Mouse (Mus musculus): Measurements from ENCODE around the gene Ophn1. TPM values are rescaled to one million over a fixed set of nuclear protein-coding genes. Genes with fewer than 3 reads are reported as not detected.

Gene Ophn1
- polyA plus RNA-seq, 1 experiment from 2014 or later, result 10.8 TPM

GRCm38 (mm10) chrX:98682603-98683002 lies 208.2 kb downstream of the Ophn1 start:
- Histone ChIP-seq H3K9ac (replicated peaks; ENCODE audit: low read length) (no peak overlapping the region), H3K27me3 (ENCODE audit: control insufficient read depth, insufficient read depth, low read length) (no peaks in the 10 kb centered on the region), H3K4me2 (ENCODE audit: low read depth, low read length) (no peak overlapping the region), H3K4me1 (ENCODE audit: control insufficient read depth, insufficient read depth, low read length) (no peaks in the 10 kb centered on the region), H3K36me3 (replicated peaks; ENCODE audit: control insufficient read depth, insufficient read depth, low read depth, low read length) (no peaks in the 10 kb centered on the region), H3K27ac (replicated peaks; ENCODE audit: low read depth, low read length) (no peak overlapping the region), H3K4me3 (ENCODE audit: low read depth, low read length) (no peak overlapping the region), H3K9me3 (replicated peaks; ENCODE audit: control insufficient read depth, low read length) (no peaks in the 10 kb centered on the region)
- ATAC-seq (replicated peaks; ENCODE audit: insufficient number of reproducible peaks, low FRiP score, low TSS enrichment, low read depth) (no peak), DNase-seq (ENCODE audit: low spot score) (no peak)

GRCm38 (mm10) chrX:98681281-98681680 lies 209.5 kb downstream of the Ophn1 start:
- Histone ChIP-seq H3K4me1 (ENCODE audit: control insufficient read depth, insufficient read depth, low read length) (no peaks in the 10 kb centered on the region), H3K9me3 (replicated peaks; ENCODE audit: control insufficient read depth, low read length) (no peaks in the 10 kb centered on the region), H3K4me2 (ENCODE audit: low read depth, low read length) (no peak overlapping the region), H3K27ac (replicated peaks; ENCODE audit: low read depth, low read length) (no peak overlapping the region), H3K4me3 (ENCODE audit: low read depth, low read length) (no peak overlapping the region), H3K36me3 (replicated peaks; ENCODE audit: control insufficient read depth, insufficient read depth, low read depth, low read length) (no peaks in the 10 kb centered on the region), H3K9ac (replicated peaks; ENCODE audit: low read length) (no peak overlapping the region), H3K27me3 (ENCODE audit: control insufficient read depth, insufficient read depth, low read length) (no peaks in the 10 kb centered on the region)
- ATAC-seq (replicated peaks; ENCODE audit: insufficient number of reproducible peaks, low FRiP score, low TSS enrichment, low read depth) (no peak), DNase-seq (ENCODE audit: low spot score) (no peak)
- WGBS, result 57% methylated on average over 2 of the region's 2 CpGs

GRCm38 (mm10) chrX:98670988-98671387 lies 219.8 kb downstream of the Ophn1 start:
- no peak for ATAC-seq (replicated peaks; ENCODE audit: insufficient number of reproducible peaks, low FRiP score, low TSS enrichment, low read depth)
- Histone ChIP-seq H3K4me2 (ENCODE audit: low read depth, low read length) (no peak overlapping the region), H3K4me3 (ENCODE audit: low read depth, low read length) (no peak overlapping the region), H3K4me1 (ENCODE audit: control insufficient read depth, insufficient read depth, low read length) (no peaks in the 10 kb centered on the region), H3K36me3 (replicated peaks; ENCODE audit: control insufficient read depth, insufficient read depth, low read depth, low read length) (no peaks in the 10 kb centered on the region), H3K9me3 (replicated peaks; ENCODE audit: control insufficient read depth, low read length) (no peaks in the 10 kb centered on the region), H3K27ac (replicated peaks; ENCODE audit: low read depth, low read length) (no peak overlapping the region), H3K27me3 (ENCODE audit: control insufficient read depth, insufficient read depth, low read length) (no peaks in the 10 kb centered on the region), H3K9ac (replicated peaks; ENCODE audit: low read length) (no peak overlapping the region)
- DNase-seq (ENCODE audit: low spot score), result no peak

GRCm38 (mm10) chrX:98651431-98651830 lies 239.4 kb downstream of the Ophn1 start:
- Histone ChIP-seq H3K4me3 (ENCODE audit: low read depth, low read length) (no peak overlapping the region), H3K4me1 (ENCODE audit: control insufficient read depth, insufficient read depth, low read length) (no peaks in the 10 kb centered on the region), H3K27ac (replicated peaks; ENCODE audit: low read depth, low read length) (no peak overlapping the region), H3K9me3 (replicated peaks; ENCODE audit: control insufficient read depth, low read length) (no peaks in the 10 kb centered on the region), H3K9ac (replicated peaks; ENCODE audit: low read length) (no peak overlapping the region), H3K27me3 (ENCODE audit: control insufficient read depth, insufficient read depth, low read length) (no peaks in the 10 kb centered on the region), H3K36me3 (replicated peaks; ENCODE audit: control insufficient read depth, insufficient read depth, low read depth, low read length) (no peaks in the 10 kb centered on the region), H3K4me2 (ENCODE audit: low read depth, low read length) (no peak overlapping the region)
- ATAC-seq (replicated peaks; ENCODE audit: insufficient number of reproducible peaks, low FRiP score, low TSS enrichment, low read depth), result no peak
- DNase-seq (ENCODE audit: low spot score), result no peak

GRCm38 (mm10) chrX:98628666-98629404 lies 262.0 kb downstream of the Ophn1 start:
- no peaks in the 10 kb centered on the region for H3K4me1 ChIP-seq (ENCODE audit: control insufficient read depth, insufficient read depth, low read length)
- 67% methylated on average over 3 of the region's 3 CpGs for whole genome bisulfite sequencing
- no peaks in the 10 kb centered on the region for H3K27me3 ChIP-seq (ENCODE audit: control insufficient read depth, insufficient read depth, low read length)
- no peak for ATAC-seq (replicated peaks; ENCODE audit: insufficient number of reproducible peaks, low FRiP score, low TSS enrichment, low read depth)
- DNase-seq (ENCODE audit: low spot score), result no peak
- H3K9ac ChIP-seq (replicated peaks; ENCODE audit: low read length), result no peak overlapping the region
- H3K9me3 ChIP-seq (replicated peaks; ENCODE audit: control insufficient read depth, low read length), result no peaks in the 10 kb centered on the region
- no peaks in the 10 kb centered on the region for H3K36me3 ChIP-seq (replicated peaks; ENCODE audit: control insufficient read depth, insufficient read depth, low read depth, low read length)
- no peak overlapping the region for H3K4me3 ChIP-seq (ENCODE audit: low read depth, low read length)
- no peak overlapping the region for H3K4me2 ChIP-seq (ENCODE audit: low read depth, low read length)
- no peak overlapping the region for H3K27ac ChIP-seq (replicated peaks; ENCODE audit: low read depth, low read length)

- no peak for ATAC-seq (replicated peaks; ENCODE audit: insufficient number of reproducible peaks, low FRiP score, low TSS enrichment, low read depth)
- H3K9ac ChIP-seq (replicated peaks; ENCODE audit: low read length), result no peak overlapping the region
- H3K9me3 ChIP-seq (replicated peaks; ENCODE audit: control insufficient read depth, low read length), result no peaks in the 10 kb centered on the region
- WGBS, result 9% methylated on average over 2 of the region's 2 CpGs
- no peaks in the 10 kb centered on the region for H3K27me3 ChIP-seq (ENCODE audit: control insufficient read depth, insufficient read depth, low read length)
- no peak overlapping the region for H3K27ac ChIP-seq (replicated peaks; ENCODE audit: low read depth, low read length)
- peak; percentile 54 for DNase-seq (ENCODE audit: low spot score)
- no peak overlapping the region for H3K4me3 ChIP-seq (ENCODE audit: low read depth, low read length)
- no peak overlapping the region for H3K4me2 ChIP-seq (ENCODE audit: low read depth, low read length)
- H3K36me3 ChIP-seq (replicated peaks; ENCODE audit: control insufficient read depth, insufficient read depth, low read depth, low read length), result no peaks in the 10 kb centered on the region
- H3K4me1 ChIP-seq (ENCODE audit: control insufficient read depth, insufficient read depth, low read length), result no peaks in the 10 kb centered on the region
These were observed 272.0 kb downstream of the Ophn1 start for GRCm38 (mm10) chrX:98618865-98619264.

GRCm38 (mm10) chrX:98617426-98617825 lies 273.4 kb downstream of the Ophn1 start:
- H3K4me3 ChIP-seq (ENCODE audit: low read depth, low read length), result no peak overlapping the region
- H3K9ac ChIP-seq (replicated peaks; ENCODE audit: low read length), result no peak overlapping the region
- H3K4me1 ChIP-seq (ENCODE audit: control insufficient read depth, insufficient read depth, low read length), result no peaks in the 10 kb centered on the region
- H3K27ac ChIP-seq (replicated peaks; ENCODE audit: low read depth, low read length), result no peak overlapping the region
- H3K9me3 ChIP-seq (replicated peaks; ENCODE audit: control insufficient read depth, low read length), result no peaks in the 10 kb centered on the region
- H3K36me3 ChIP-seq (replicated peaks; ENCODE audit: control insufficient read depth, insufficient read depth, low read depth, low read length), result no peaks in the 10 kb centered on the region
- DNase-seq (ENCODE audit: low spot score) (no peak), ATAC-seq (replicated peaks; ENCODE audit: insufficient number of reproducible peaks, low FRiP score, low TSS enrichment, low read depth) (no peak)
- H3K27me3 ChIP-seq (ENCODE audit: control insufficient read depth, insufficient read depth, low read length), result no peaks in the 10 kb centered on the region
- 71% methylated on average over 4 of the region's 4 CpGs for WGBS
- no peak overlapping the region for H3K4me2 ChIP-seq (ENCODE audit: low read depth, low read length)

GRCm38 (mm10) chrX:98574201-98574600 lies 316.6 kb downstream of the Ophn1 start:
- no peak overlapping the region for H3K27ac ChIP-seq (replicated peaks; ENCODE audit: low read depth, low read length)
- no peaks in the 10 kb centered on the region for H3K36me3 ChIP-seq (replicated peaks; ENCODE audit: control insufficient read depth, insufficient read depth, low read depth, low read length)
- no peak overlapping the region for H3K9ac ChIP-seq (replicated peaks; ENCODE audit: low read length)
- no peak overlapping the region for H3K4me3 ChIP-seq (ENCODE audit: low read depth, low read length)
- no peaks in the 10 kb centered on the region for H3K27me3 ChIP-seq (ENCODE audit: control insufficient read depth, insufficient read depth, low read length)
- no peak for ATAC-seq (replicated peaks; ENCODE audit: insufficient number of reproducible peaks, low FRiP score, low TSS enrichment, low read depth)
- no peaks in the 10 kb centered on the region for H3K9me3 ChIP-seq (replicated peaks; ENCODE audit: control insufficient read depth, low read length)
- H3K4me1 ChIP-seq (ENCODE audit: control insufficient read depth, insufficient read depth, low read length), result no peaks in the 10 kb centered on the region
- no peak for DNase-seq (ENCODE audit: low spot score)
- H3K4me2 ChIP-seq (ENCODE audit: low read depth, low read length), result no peak overlapping the region

Measured in embryonic facial prominence, embryonic 11.5 days (tissue).